Mouse (Mus musculus) spleen, postnatal 4 days (tissue): ENCODE data around the gene Spry1.
"Not testable (repeated sequence)": the region's sequence is repeated elsewhere in the genome, so short reads cannot be mapped to it uniquely, and the experiment has no call there.

ENCODE experiments used
- DNase-seq, 2 experiments: peaks; one replicate each; pipeline ENCODE4 v3.0.0; 2022; ENCODE audit warnings: low spot score in 2 of 2

Spry1 gene

DNA sequence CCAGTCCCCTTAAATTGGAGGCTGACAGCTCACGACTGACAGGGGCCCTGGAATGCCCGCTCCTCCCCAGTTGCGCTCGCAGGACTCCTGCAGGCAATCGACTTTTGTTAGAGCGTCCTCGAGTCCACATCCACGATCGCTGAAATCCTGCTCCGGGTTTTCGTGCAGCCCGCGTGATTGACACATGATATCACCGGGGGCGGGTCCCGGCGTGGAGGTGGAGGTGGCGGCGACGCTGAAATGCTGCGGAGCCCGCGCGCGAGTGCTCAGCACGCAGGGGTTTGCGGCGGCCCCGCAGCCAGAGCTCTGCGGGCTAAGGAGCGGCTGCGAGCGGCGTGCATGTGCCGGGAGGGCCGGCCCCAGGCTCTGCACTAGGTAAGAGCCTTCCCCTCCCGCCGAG lies at the start of gene Spry1:
Gene Spry1, plus strand, starts transcription at position 258 of the 400 bp plus-strand sequence.
- peak; percentile 92 to 96 for DNase-seq

DNA sequence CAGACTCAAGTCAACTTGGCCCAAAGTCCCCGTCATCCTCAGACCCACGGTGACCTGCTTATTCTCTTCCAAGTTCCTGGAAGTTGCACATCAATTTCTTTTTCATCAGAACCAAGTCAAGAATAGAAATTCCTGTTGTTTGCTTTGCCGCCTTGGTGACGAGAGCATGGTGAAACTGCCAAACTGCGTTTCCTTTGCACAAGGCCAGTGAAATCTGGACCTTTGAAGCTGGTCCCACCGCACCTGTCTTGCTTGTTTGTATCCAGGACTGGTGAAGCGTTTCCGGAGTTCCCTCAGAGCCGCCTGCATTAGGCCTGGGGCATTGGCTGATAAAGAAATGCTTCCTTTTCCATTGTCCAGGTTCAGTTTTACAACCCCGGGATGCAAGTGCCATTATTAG lies 44.0 kb upstream of the Spry1 start:
- no peak for DNase-seq

DNA sequence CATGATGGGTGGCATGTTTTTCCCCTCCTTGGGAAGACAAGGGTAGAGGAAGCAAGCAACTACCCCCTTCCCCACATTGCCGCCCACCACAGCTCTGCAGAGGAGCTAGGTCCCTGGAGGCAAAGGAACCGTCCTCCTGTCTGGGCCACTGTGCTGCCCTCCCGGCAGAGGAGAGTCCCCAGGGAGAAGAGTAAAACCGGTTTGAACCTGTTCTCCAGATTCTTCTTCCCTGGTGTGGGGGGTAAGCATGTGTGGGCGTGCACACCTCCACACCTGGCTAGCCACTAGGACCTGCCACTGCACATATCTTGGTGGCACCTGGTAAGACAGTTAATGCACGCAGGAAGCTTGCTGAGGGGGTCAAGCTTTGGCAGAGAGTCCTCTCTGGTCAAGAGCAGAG lies 43.2 kb upstream of the Spry1 start:
- no peak for DNase-seq

DNA sequence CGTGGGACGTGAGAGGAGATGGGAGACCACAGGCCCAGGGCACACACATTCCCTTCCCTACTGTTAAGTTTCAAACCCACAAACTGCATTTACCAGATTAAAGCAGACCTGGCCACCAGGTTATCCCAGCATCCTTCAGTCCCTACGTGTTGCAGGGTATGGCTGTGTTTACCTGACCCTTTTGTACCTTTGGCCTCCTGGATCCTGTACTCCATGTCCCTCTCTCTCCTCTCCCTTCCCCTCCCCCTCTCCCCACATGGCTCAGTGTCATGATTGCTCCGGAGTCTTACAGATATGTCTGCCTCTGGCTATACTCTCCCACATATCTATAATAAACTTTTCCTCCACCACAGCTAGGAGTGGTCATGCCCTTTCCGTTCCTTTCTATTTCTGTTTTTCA lies 42.5 kb upstream of the Spry1 start:
- no peak for DNase-seq

DNA sequence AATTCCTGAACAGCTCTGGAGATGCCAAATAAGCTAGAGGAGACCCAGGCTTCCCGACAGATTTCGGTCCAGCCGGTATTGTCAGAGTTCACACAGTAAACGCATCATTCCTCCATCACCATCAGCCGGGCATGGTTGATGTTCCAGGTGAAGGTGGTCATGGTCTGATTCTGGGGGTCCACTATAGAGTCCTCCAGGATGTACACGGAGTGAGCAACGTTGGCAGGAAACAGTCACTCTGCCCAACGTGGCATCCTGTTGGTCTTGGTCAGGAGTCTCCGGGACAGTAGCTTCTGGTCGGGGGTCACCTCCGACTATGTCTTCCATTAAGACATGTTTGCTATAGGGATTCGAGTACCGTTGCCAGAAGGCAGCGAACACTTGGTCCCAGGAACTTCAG lies 40.1 kb upstream of the Spry1 start:
- DNase-seq: not testable (repeated sequence)

DNA sequence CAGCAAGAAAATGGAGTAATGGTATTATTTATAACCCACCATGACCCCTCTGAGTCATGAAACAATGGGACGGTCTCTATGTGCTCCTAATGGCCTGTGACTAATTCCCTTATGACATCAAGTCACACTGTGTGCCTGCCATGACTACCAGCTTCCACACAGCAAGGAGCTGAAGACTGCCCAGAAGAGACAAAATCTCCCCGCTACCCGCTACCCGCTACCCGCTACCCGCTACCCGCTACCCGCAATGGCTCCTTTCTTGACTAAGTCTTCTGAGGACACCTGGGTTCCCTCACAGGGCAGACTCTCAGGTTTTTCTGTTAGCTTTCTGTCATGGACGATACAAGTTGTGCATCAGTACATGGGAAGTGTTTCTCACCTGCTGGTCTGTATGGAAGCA lies 37.4 kb upstream of the Spry1 start:
- no peak for DNase-seq

DNA sequence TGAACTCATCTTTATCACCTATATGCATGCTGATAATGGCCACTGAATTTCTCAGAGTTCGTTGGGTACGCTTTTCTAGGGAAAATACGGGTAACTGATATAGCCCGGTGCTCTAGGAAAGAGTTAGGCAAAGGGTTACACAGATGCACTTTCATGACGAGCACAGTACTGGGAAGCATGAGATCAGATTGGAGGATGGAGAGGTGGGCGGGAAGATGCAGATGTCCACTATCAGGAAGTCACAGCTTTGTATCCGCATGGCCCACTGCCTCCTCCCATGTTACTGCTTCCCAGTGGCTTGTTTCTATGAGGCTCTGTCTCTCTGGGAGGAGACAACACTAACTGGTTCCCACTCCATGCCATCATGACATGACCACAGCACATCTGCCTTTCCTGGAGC lies 36.9 kb upstream of the Spry1 start:
- no peak for DNase-seq

DNA sequence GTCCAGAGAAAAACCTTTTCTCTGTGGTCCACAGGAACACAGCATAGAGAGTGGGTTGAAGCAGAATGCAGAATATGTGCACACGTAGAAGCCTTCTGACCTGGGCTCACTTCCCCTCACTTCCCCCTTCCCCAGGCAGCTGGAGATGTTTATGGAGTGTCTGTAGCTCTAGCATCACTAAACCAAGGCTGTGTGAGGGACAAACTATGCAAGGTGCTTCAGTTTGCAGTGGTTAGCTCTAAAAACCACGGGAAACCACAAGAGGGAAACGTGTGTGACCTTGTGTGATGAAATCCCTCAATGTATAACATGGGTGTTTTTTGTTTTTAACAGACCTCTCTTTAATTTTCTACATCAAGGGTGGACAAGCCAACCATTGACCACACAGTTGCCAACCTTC lies 36.2 kb upstream of the Spry1 start:
- no peak for DNase-seq

DNA sequence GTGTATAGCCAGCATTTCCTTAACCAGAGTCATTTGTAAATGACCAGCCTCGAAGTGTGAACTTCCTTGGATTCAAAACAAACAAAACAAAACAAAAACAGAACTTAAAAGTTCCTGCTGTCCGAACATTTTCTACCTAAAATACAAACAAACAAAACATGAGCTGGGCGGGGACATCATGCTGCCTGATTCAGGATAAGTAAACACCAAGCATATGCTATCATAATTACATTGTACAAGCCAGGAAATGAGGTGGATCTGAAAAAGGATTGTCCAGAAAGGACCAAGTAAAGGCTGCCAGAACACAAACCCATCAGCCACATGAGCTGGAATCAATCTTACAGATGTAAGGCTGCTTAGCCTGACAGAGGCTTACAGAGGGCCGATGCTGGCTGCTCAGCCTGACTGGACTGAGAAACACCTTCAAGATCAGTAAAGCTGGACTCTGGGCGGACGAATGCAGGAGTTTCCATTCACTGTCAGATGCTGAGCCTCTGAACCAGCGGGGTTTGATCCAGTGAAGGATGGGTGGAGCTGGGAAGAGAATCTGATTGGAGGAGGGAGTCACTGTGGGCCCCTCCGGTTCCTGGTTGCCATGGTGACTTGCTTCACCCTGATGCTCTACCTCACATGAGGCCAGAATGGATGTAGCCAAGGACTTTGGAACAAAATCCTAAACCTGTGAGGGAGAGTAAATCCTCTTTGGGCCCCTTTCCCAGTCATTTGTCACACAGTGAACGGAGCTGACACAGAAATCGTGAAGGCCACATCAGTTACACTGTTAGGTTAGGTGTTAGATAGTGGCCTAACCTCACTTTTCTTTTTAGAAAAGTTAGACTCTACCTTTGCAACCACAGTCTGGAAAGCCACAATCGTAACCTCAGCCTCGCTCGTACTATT lies 34.5 kb upstream of the Spry1 start:
- DNase-seq: no peak

DNA sequence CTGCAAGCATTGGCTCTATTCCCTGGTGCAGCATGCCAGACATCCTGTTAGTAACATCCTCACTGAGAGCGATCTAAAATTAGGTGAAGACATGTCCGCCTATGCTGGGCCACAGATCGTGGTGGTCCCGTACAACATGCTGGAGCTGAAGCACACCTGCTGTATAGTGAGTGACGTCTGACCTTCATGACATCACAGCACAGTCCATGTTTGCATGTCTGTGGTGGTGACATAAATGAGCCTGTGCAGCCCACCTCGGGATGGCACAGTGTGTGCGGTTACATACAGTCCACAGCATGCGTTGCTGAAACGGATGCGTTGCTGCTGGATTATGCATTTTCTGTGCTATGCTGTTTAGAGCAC lies 33.9 kb upstream of the Spry1 start:
- DNase-seq: no peak

DNA sequence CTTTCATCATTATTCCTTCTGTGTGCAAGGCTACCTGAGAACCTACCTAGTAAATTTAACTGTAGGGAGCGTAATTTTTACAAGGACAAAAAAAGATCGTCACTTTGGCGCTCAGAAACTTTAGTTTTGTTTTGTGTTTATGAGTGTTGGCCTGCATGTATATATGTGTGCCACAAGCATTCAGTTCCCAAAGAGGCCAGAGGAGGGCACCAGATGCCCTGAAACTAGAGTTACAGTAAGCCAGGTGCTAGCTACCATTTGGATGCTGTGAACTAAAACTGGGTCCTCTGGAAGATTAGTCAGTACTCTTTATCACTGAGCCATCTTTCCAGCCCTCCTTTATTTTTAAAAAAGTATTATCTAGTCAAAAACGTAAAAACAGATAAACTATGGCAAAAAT lies 30.8 kb upstream of the Spry1 start:
- no peak for DNase-seq

DNA sequence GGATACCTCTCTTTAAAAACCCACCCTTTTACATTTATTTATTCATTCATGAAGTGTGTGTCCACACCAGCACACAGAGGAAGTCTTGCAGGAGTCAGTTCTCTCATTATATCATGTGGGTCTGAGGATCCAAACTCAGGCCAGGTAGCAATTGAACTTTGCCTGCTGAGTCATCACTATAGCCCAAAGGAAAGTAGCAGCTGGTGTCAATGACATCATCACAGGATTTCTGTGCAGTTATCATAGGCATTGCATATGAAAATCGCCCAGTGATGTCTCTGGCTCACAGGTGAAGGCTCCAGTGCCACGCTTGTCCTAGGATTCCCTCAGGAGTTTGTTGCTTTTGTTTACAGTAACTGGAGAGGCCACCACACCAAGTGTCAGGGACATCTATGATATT lies 29.1 kb upstream of the Spry1 start:
- DNase-seq: no peak

DNA sequence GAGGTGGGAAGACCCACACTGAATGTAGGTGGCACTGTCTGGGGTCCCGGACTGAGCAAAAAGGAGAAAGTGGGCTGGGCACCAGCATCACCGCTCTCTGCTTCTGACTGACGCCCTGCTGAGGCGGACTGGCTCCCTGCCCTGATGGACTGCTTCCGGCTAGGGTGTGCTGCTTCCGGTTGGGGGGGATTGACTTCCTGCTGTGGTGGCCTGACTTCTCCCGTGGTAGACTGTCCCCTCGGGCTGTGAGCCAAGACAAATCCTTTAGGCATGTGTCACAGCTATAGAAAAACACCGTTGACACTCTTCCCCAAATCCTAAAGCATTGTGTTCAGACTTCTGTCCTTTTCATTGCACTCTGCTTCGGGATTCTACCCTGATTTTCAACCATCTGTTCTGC lies 26.0 kb upstream of the Spry1 start:
- DNase-seq: no peak

DNA sequence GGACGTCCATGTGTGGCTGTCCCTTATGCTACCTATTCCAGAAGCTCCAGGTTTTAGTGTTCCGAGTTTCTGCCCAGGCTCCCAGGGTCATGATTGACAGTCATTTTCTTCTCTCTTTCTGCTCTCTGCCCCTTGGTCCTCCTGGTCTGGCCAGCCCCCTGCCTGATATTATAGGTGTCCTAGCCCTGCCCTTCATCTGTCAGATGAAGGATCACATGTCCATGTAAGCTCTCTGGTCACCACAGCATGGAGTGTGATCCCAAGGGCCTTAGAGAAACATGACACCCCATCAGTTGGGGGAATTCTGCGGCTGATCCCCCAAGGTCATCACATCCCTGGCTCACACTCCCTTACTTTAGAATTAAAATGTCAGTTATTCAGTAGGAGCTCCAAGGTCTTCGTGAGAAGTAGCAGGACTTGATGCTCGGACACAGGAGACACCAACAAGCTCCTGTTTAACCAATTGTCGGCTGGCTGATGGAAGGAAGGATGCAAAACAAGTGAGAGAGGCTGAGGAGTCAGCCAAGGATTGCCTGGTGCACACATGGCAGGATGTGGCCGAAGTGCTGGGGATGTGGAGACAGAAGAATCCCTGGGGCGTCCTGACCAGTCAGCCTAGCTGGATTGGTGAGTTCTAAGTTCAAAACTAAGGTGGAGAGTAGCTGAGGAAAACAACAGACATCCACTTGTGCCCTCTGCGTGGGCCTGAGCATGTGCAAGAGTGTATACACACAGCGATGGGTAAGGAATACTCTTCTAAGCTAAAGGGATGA lies 24.7 kb upstream of the Spry1 start:
- no peak for DNase-seq

DNA sequence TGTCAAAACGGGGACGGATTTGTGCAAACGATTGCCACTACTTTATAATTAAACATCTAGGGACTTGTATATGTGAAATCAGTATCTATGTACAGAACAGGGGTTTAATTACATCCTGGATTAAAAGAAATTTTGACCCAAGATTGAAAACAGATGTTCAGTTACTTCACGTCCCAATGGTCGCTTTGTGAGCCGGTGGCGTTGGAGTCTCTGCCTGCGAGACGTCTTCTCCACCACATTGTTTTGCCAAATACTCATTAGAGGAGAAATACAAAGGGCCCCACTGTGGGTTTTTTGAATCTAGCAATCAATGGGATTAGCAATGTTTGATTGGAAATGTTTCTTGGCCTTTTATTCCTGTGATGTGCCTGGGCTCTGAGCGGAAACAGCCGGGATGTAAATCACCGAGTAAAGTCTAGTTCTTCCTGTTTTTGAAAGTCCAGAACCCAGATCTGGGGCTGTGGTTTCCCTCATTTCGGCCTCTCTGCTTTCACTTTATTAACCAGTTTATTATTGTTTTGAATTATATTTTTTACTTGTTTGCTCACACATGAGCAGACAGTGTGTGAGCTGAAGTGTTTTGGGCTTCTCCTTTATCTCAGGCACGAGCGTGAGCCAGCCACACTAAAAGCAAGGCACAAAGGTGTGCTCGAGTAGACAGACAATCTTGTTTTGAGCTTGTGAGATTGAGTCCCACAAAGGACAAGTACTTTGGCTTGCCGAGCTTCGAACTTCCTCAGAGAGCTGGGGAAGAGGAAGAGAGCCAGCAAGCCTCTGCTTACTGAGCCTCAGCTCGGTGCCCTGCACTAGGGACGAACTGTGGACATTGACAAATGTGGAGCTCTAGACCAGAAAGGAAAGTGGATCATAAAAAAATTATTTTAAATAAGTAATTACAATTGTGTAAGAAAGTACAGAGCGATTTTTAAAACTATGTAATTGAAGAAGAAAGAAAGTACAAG lies 22.9 kb upstream of the Spry1 start:
- no peak for DNase-seq

DNA sequence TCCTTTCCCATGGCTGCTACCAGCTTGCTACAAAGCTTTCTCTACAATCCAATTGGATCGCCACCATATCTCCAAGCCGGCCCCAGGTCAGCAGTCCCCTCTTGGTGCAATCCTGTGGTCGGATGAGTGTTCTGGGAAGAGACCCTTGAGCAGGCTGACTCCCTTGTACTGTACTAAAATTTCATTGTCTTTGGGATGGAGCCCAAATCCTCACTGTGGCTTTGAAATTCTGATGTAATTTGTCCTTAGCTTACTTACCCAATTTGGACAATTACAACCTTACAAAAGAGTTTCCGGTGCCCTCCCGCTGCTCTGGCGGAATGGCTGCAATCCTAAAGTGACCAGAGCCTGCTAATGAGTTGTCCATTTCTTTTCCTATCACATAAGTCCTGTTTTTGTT lies 7.5 kb upstream of the Spry1 start:
- DNase-seq: peak in 1 of 2 experiments; percentile 34

DNA sequence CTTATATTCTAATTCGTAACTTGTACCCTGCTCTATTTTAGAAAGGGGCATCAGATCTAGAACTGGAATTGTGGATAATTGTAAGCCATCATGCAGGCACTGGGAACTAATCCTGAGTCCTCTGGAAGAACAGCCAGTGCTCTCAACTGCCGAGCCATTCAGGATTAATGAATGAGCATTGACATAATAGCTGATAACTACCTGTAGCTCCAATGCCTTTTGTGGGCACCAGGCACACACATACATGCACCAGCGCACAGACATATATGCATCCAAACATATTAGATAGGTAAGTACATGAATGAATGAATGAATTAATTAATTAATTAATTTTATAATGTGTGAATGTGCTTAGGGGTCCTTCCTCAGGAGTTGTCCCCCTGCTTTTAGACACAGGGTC lies 7.0 kb upstream of the Spry1 start:
- no peak for DNase-seq

DNA sequence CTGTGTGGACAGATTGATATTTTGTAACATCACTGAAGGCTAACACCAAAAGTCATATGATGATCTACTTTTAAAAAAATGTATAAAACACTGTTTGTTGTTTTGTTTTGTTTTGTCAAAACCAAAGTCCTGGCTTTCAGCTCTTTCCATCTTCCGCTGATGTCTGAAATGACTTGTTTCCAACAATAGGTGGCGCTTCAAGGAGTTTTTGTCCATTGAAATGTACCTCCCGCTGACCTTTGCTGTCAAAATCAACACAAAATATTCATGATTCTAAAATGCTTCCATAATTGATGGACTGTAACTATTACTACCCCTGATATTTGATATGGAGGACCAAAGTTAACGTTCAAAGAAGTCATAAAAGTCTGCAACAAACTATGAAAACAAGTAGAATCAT lies 5.1 kb upstream of the Spry1 start:
- no peak for DNase-seq

DNA sequence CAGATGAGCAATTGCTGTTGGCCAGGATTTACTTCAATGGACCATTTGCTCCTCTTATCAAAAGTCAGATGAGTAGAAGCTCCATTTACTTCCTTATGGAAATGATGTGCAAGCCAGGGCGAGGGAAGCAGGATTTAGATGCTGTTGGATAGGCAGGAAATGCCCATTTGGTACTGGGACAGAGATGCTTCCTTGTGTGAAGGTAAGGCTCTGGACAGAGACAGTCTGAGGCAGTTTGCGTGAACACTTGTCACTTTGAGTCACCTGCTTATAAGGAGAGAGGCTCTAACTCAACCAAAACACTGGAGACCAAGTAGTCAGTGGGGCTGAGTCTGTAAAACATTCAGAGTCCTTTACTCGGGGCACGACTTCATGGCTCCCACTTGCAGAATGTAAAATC lies 2.8 kb upstream of the Spry1 start:
- DNase-seq: no peak

DNA sequence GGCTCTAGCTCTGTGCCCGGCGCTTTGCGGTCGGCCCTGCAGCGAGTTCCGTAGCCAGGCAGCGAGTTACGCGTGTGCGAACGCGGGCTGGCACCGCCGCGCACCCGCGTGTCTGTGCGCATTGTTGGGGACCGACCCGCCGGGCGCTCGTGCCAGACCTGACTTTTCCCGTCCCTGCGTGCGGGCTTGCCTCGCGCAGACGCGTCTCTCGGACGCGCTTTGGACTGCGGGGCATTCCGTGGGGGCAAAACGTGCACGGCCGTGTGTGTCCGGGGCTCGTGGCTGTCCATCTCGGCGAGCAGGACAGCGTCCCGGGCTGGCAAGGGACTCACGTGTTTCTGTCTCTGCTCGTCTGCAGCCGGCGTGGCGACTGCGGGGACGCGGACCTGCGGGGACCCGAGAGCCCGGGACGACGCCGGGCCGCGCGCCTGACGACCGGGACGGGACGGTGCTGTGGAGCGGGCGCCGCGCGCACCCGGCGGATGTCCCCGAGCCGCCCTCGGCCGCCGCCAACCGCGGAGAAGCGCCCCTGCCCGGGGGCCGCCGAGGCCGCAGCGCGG lies 495 bp downstream of the Spry1 start:
- DNase-seq: peak; percentile 25 to 76

DNA sequence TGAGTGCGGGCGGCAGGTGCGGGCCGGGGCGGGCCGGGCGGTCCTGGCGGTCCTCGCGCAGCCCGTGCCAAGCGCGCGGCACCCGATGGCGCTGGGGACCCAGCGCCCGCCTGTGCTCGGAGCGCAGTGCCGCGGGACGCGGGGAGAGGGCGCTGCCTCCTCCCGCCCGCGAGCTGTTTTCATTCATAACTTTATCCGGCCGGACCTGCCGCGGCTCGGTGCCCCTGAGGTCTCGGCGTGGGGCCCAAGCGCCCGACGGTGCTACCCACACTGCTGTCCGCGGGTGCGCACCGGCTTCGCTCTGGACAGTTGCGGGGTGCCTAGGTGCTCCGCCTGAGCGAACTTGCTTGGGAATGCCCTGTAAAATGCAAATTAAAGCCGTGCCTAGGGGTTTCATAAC lies 1.1 kb downstream of the Spry1 start:
- peak; percentile 56 to 83 for DNase-seq
